Mouse (Mus musculus) lung, embryonic 15.5 days (tissue): ENCODE measurements around the gene Rab3b. TPM values are rescaled to one million over a fixed set of nuclear protein-coding genes. Genes with fewer than 3 reads are reported as not detected.
A peak's percentile ranks its signal among the peaks of the same experiment; 100 is the strongest.
"Not testable (repeated sequence)": the region's sequence is repeated elsewhere in the genome, so short reads cannot be mapped to it uniquely, and the experiment has no call there.

Experiments
- ATAC-seq: fragments of 200-750 bp; cut with Nextera tagmentation; 2 replicates; pipeline ENCODE4 v1.8.0; 2017; ENCODE audit warnings: moderate number of reproducible peaks, borderline replicate concordance; ENCODE audit not compliant: low FRiP score, low TSS enrichment; ENCODE audit errors: extremely low read depth
- H3K27ac ChIP-seq: fragments of 300-500 bp; sonication (generic); 2 replicates; pipeline ENCODE4 v1.5.1; 2015; ENCODE audit warnings: moderate library complexity, mild to moderate bottlenecking, inconsistent platforms
- H3K27me3 ChIP-seq: fragments of 300-500 bp; sonication (generic); 2 replicates; pipeline ENCODE4 v1.6.1; 2015; ENCODE audit warnings: inconsistent platforms
- H3K36me3 ChIP-seq: fragments of 300-500 bp; sonication (generic); 2 replicates; pipeline ENCODE4 v1.6.1; 2015; ENCODE audit warnings: inconsistent platforms
- H3K4me1 ChIP-seq: fragments of 300-500 bp; sonication (generic); 2 replicates; pipeline ENCODE4 v1.6.1; 2015; ENCODE audit warnings: inconsistent platforms
- H3K4me2 ChIP-seq: fragments of 300-500 bp; sonication (generic); 2 replicates; pipeline ENCODE4 v1.6.1; 2015; ENCODE audit warnings: inconsistent platforms, mild to moderate bottlenecking, moderate library complexity
- H3K4me3 ChIP-seq: fragments of 300-500 bp; sonication (generic); 2 replicates; pipeline ENCODE4 v1.5.1; 2015; ENCODE audit warnings: mild to moderate bottlenecking, inconsistent platforms
- H3K9ac ChIP-seq: fragments of 300-500 bp; sonication (generic); 2 replicates; pipeline ENCODE4 v1.6.1; 2015; ENCODE audit warnings: inconsistent platforms
- H3K9me3 ChIP-seq: fragments of 300-500 bp; sonication (generic); 2 replicates; pipeline ENCODE4 v1.6.1; 2016; ENCODE audit warnings: inconsistent platforms
- WGBS: fragments of 180-500 bp; shearing (Covaris S2); methylation state at CpG from one replicate; pipeline ENCODE4 v1.1.7; 2015; 5-methylcytosine and 5-hydroxymethylcytosine counted together
- polyA plus RNA-seq: library from polyadenylated mRNA; unstranded; fragments of >200 nt; fragmentation: Nextera tagmentation; extraction: Ambion mirVana; gene quantifications from 2 replicates; pipeline ENCODE4 v1.2.1, GENCODE M21; 2015

Gene Rab3b
- polyA plus RNA-seq, 1 experiment from 2014 or later, result 7.6 TPM

- Histone ChIP-seq H3K4me2 (no peak overlapping the region), H3K4me3 (no peak overlapping the region), H3K27ac (no peak overlapping the region), H3K9ac (no peak overlapping the region), H3K36me3 (no peaks in the 10 kb centered on the region), H3K9me3 (no peaks in the 10 kb centered on the region), H3K4me1 (no peaks in the 10 kb centered on the region), H3K27me3 (no peaks in the 10 kb centered on the region)
- 89% methylated on average over 9 of the region's 9 CpGs for whole genome bisulfite sequencing
- ATAC-seq, result no peak
Observed at GRCm38 (mm10) chr4:108902886-108903285, 24.0 kb downstream of the Rab3b start.

- Histone ChIP-seq H3K4me1 (no peaks in the 10 kb centered on the region), H3K9me3 (no peaks in the 10 kb centered on the region), H3K4me2 (no peak overlapping the region), H3K4me3 (no peak overlapping the region), H3K27me3 (no peaks in the 10 kb centered on the region), H3K9ac (no peak overlapping the region), H3K36me3 (no peaks in the 10 kb centered on the region), H3K27ac (no peak overlapping the region)
- no peak for ATAC-seq
- 87% methylated on average over 9 of the region's 9 CpGs for WGBS
Observed at GRCm38 (mm10) chr4:108903346-108903745, 24.5 kb downstream of the Rab3b start.

- H3K4me1 ChIP-seq, result no peaks in the 10 kb centered on the region
- H3K4me3 ChIP-seq, result no peak overlapping the region
- H3K9me3 ChIP-seq, result no peaks in the 10 kb centered on the region
- no peak overlapping the region for H3K27ac ChIP-seq
- H3K36me3 ChIP-seq, result no peaks in the 10 kb centered on the region
- no peak overlapping the region for H3K4me2 ChIP-seq
- no peak for ATAC-seq
- no peak overlapping the region for H3K9ac ChIP-seq
- H3K27me3 ChIP-seq, result no peaks in the 10 kb centered on the region
- WGBS, result 48% methylated on average over 6 of the region's 6 CpGs
Observed at GRCm38 (mm10) chr4:108904076-108904475, 25.2 kb downstream of the Rab3b start.

GRCm38 (mm10) chr4:108904790-108905189 lies 25.9 kb downstream of the Rab3b start:
- H3K27me3 ChIP-seq, result no peaks in the 10 kb centered on the region
- no peak overlapping the region for H3K4me3 ChIP-seq
- WGBS, result 78% methylated on average over 10 of the region's 10 CpGs
- no peak for ATAC-seq
- no peak overlapping the region for H3K4me2 ChIP-seq
- no peaks in the 10 kb centered on the region for H3K36me3 ChIP-seq
- H3K9ac ChIP-seq, result no peak overlapping the region
- H3K4me1 ChIP-seq, result no peaks in the 10 kb centered on the region
- no peak overlapping the region for H3K27ac ChIP-seq
- H3K9me3 ChIP-seq, result no peaks in the 10 kb centered on the region

- Histone ChIP-seq H3K4me1 (no peaks in the 10 kb centered on the region), H3K4me2 (no peak overlapping the region), H3K9me3 (no peaks in the 10 kb centered on the region), H3K27me3 (no peaks in the 10 kb centered on the region), H3K9ac (no peak overlapping the region), H3K36me3 (no peaks in the 10 kb centered on the region), H3K4me3 (no peak overlapping the region), H3K27ac (no peak overlapping the region)
- no peak for ATAC-seq
- WGBS, result 9% methylated on average over 6 of the region's 6 CpGs
Observed at GRCm38 (mm10) chr4:108905859-108906258, 27.0 kb downstream of the Rab3b start.

GRCm38 (mm10) chr4:108907475-108907874 lies 28.6 kb downstream of the Rab3b start:
- Histone ChIP-seq H3K27ac (no peak overlapping the region), H3K9me3 (no peaks in the 10 kb centered on the region), H3K27me3 (no peaks in the 10 kb centered on the region), H3K4me2 (no peak overlapping the region), H3K36me3 (no peaks in the 10 kb centered on the region), H3K4me1 (no peaks in the 10 kb centered on the region), H3K4me3 (no peak overlapping the region), H3K9ac (no peak overlapping the region)
- ATAC-seq, result no peak

- no peak overlapping the region for H3K27ac ChIP-seq
- H3K4me3 ChIP-seq, result no peak overlapping the region
- no peaks in the 10 kb centered on the region for H3K27me3 ChIP-seq
- peaks cover 11% of the 10 kb centered on the region; the same call in 1 of the 2 replicates for H3K4me1 ChIP-seq
- H3K36me3 ChIP-seq, result no peaks in the 10 kb centered on the region
- H3K9ac ChIP-seq, result no peak overlapping the region
- peak overlapping the region; percentile 17; the same call in 1 of the 2 replicates for H3K4me2 ChIP-seq
- no peaks in the 10 kb centered on the region for H3K9me3 ChIP-seq
- WGBS, result 44% methylated on average over 8 of the region's 8 CpGs
- ATAC-seq, result no peak
Observed at GRCm38 (mm10) chr4:108909872-108910425, 31.1 kb downstream of the Rab3b start.

GRCm38 (mm10) chr4:108911866-108912265 lies 33.0 kb downstream of the Rab3b start:
- 86% methylated on average over 2 of the region's 2 CpGs for WGBS
- no peak for ATAC-seq

GRCm38 (mm10) chr4:108913180-108913579 lies 34.3 kb downstream of the Rab3b start:
- peak; percentile 62; the same call in 1 of the 2 replicates for ATAC-seq
- no peak overlapping the region for H3K4me2 ChIP-seq
- H3K4me3 ChIP-seq, result no peak overlapping the region
- peaks cover 17% of the 10 kb centered on the region for H3K4me1 ChIP-seq
- H3K9me3 ChIP-seq, result no peaks in the 10 kb centered on the region
- H3K9ac ChIP-seq, result no peak overlapping the region
- WGBS, result 58% methylated on average over 2 of the region's 2 CpGs
- no peak overlapping the region for H3K27ac ChIP-seq
- no peaks in the 10 kb centered on the region for H3K27me3 ChIP-seq
- no peaks in the 10 kb centered on the region for H3K36me3 ChIP-seq

More at GRCm38 (mm10) chr4:108911866-108912265, 33.0 kb downstream of the Rab3b start:
- H3K27ac ChIP-seq, result no peak overlapping the region
- peaks cover 14% of the 10 kb centered on the region; the same call in 1 of the 2 replicates for H3K4me1 ChIP-seq
- H3K4me3 ChIP-seq, result no peak overlapping the region
- H3K27me3 ChIP-seq, result no peaks in the 10 kb centered on the region
- H3K36me3 ChIP-seq, result no peaks in the 10 kb centered on the region
- no peak overlapping the region for H3K4me2 ChIP-seq
- no peaks in the 10 kb centered on the region for H3K9me3 ChIP-seq
- H3K9ac ChIP-seq, result no peak overlapping the region

GRCm38 (mm10) chr4:108914391-108914790 lies 35.5 kb downstream of the Rab3b start:
- peaks cover 17% of the 10 kb centered on the region for H3K4me1 ChIP-seq
- no peaks in the 10 kb centered on the region for H3K27me3 ChIP-seq
- no peaks in the 10 kb centered on the region for H3K9me3 ChIP-seq
- H3K27ac ChIP-seq, result no peak overlapping the region
- 38% methylated on average over 6 of the region's 6 CpGs for WGBS
- no peak for ATAC-seq
- no peak overlapping the region for H3K9ac ChIP-seq
- H3K4me3 ChIP-seq, result no peak overlapping the region
- no peak overlapping the region for H3K4me2 ChIP-seq
- H3K36me3 ChIP-seq, result no peaks in the 10 kb centered on the region

- Histone ChIP-seq H3K36me3 (no peaks in the 10 kb centered on the region), H3K4me1 (peaks cover 17% of the 10 kb centered on the region), H3K27ac (no peak overlapping the region), H3K4me3 (no peak overlapping the region), H3K27me3 (no peaks in the 10 kb centered on the region), H3K4me2 (no peak overlapping the region), H3K9ac (no peak overlapping the region), H3K9me3 (no peaks in the 10 kb centered on the region)
- 53% methylated on average over 11 of the region's 11 CpGs for WGBS
- no peak for ATAC-seq
Observed at GRCm38 (mm10) chr4:108915101-108915500, 36.2 kb downstream of the Rab3b start.

- Histone ChIP-seq H3K4me1 (peaks cover 17% of the 10 kb centered on the region), H3K27ac (no peak overlapping the region), H3K9ac (no peak overlapping the region), H3K4me2 (no peak overlapping the region), H3K4me3 (no peak overlapping the region), H3K9me3 (no peaks in the 10 kb centered on the region), H3K36me3 (no peaks in the 10 kb centered on the region), H3K27me3 (no peaks in the 10 kb centered on the region)
- ATAC-seq, result no peak
- 49% methylated on average over 3 of the region's 3 CpGs for WGBS
Observed at GRCm38 (mm10) chr4:108917654-108918053, 38.8 kb downstream of the Rab3b start.

- H3K4me1 ChIP-seq, H3K9ac ChIP-seq, H3K27me3 ChIP-seq, ATAC-seq, H3K4me2 ChIP-seq, H3K36me3 ChIP-seq, H3K27ac ChIP-seq, H3K9me3 ChIP-seq, H3K4me3 ChIP-seq: not testable (repeated sequence)
- WGBS, result 79% methylated on average over 9 of the region's 9 CpGs
Observed at GRCm38 (mm10) chr4:108927945-108928344, 49.1 kb downstream of the Rab3b start.
